Mouse (Mus musculus) brain, embryonic 18.5 days (tissue): Measurements from ENCODE around the gene Adgrf1.

Experiments
- DNase-seq: peaks from one replicate; pipeline ENCODE4 v3.0.0-alpha.2; 2012; ENCODE audit warnings: low read depth, low spot score

Gene Adgrf1

DNA sequence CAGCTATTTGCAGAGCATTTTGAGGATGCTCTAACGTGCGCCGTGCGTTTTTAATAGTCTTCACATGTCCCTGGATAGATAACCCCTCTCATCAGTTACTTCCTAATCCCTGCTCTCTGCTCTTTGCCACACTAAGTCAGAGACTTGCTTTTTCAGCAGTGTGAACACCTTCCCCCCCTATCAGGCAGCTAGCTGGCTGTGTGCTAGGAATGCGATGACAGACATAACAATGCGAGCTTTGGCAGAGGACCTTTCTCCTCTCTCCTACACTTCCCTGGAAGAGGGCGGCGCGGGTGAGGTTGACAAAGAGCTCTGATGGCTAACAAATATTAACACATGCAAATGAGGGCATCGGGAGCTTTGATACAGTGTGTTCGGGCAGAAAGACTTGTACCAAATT, 92.2 kb downstream of the Adgrf1 start:
- DNase-seq, result no peak

DNA sequence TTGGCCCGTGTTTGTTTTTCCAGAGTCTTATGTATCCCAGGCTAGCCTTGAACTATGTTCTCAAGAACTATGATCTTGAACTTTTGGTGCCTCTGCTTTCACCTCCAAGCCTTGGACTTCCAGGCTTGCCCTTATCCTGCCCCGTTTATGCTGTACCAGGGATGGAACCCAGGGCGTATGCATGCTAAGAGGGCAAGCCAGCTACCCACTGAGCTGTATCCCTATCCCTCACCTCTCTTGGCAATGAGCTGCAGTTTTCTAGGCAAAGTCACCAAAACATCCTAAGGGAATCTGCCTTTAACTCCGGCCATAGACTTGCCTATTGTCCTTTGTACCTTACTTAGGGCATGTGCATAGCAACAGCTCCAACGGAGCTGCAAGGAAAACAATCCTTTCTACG, 92.8 kb downstream of the Adgrf1 start:
- DNase-seq, result no peak

DNA sequence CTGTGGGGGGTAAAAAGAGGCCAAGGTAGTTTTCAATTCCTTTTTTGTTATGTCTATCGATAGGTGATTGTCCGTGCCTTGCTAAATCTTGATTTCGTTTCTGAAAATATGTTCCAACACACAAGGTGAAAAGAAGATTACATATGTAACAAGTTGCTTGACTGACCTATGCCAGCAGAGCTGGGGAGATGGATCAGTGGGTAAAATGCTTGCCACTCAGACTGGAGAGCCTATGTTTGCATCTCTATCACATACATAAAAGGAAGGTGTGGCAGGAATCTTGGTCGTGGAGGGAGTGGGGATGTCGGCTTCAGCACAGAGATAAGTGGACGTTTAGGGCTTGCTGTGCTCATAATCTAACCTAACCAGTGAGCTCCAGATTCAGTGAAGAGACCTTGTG, 93.8 kb downstream of the Adgrf1 start:
- DNase-seq, result no peak

DNA sequence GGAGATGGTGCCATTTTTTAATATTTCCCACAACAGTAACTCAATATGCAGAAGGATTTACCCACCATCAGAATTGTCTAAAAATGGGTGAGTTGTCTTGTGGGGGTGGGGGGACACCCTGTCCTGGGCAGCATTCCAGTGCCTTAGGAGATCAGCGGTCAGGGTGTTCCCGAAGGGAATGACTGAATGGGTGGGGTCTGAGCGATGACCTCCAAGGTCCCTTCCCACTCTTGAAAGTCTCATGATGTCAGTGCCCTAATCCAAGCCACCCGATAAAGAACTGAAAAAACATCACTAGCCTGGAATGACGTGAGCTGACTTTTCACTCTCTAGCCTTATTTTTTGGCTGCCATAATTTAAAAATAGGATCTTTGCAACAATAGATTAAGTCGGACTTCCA, 95.2 kb downstream of the Adgrf1 start:
- DNase-seq, result no peak

DNA sequence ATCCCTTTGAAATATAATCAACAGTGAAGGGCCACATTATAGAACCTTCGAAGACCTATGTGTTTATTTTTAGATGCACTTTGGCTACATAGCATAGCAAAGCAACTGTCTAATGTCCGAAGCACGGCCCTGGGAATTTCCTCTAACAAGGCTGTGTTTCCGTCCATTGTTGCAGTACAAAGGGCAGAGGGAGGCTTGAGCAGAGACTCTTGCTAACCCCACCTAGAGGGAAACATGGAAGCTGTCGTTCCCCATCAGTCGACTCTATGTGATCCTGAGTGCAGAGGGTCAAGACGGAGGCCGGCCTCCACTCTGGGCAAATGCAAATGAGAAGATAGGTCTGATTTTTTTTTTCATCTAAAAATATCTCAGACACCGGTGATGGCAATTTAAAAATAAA, 96.4 kb downstream of the Adgrf1 start:
- no peak for DNase-seq

DNA sequence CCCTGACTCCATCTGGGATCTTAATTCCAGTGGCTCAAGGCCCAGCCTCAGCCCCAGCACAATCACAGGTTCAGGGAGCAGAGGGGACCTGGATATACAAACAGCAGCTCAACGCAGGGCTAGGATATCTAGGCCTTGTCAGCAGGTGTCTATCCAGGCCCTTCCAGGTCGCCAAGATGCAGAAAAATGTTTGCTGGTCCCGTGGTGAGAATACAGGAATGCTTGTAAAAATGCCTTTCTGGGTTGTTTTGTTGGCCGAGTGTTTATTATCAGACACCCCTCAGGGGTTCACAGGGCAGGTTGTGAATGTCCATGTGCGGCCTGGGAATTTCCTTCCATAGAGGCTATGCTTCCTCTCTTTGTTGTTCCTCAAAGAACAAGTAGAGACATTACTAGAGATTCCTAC, 98.0 kb downstream of the Adgrf1 start:
- no peak for DNase-seq

DNA sequence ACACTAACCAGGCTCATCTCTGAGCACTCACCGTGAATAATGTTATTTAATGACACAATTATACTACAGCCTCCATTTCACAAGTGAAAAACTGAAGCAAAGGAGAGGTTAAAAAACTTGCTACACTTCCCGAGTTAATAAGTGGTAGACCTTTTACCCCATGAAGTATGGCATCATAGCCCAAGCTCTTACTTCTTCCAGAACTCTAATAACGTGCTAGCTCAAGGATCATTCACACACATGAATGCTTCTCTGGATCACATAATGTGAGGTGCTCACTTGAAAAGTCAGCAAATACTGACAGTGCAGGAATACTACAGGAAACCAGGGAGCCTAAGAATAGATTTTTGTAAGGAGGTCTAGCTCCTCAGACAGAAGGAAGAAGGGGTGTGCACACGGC, 102.5 kb downstream of the Adgrf1 start:
- no peak for DNase-seq

DNA sequence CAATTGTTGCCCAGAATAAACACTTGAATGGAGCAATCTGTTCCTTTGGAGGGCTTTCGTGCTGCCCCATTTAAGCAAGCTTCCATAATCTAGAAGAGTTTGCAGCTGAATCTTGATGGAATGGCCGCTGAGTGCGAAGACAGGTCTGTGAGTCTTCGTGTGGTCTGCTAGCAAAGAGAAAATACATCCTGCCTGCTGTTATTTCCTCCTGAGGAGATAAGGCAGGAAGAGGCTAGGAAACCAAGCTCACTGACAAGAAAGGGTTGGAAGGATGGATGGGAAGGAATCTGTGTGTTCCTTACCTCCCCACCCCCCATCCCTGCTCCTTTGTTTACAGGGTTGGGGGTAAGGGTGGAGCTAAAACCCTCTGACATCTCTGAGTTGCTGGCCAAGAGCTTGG, 103.9 kb downstream of the Adgrf1 start:
- no peak for DNase-seq
